Mouse (Mus musculus) forebrain, embryonic 13.5 days (tissue): ENCODE data around the gene Prlh. TPM values are rescaled to one million over a fixed set of nuclear protein-coding genes. Genes with fewer than 3 reads are reported as not detected.
A peak's percentile ranks its signal among the peaks of the same experiment; 100 is the strongest.

ENCODE experiments used
- ATAC-seq: fragments of 200-750 bp; cut with Nextera tagmentation; 2 replicates; pipeline ENCODE4 v1.8.0; 2017
- H3K27ac ChIP-seq: fragments of 300-500 bp; sonication (generic); 2 replicates; pipeline ENCODE4 v1.5.1; 2015; ENCODE audit warnings: inconsistent platforms, mild to moderate bottlenecking, moderate library complexity
- H3K27me3 ChIP-seq: fragments of 300-500 bp; sonication (generic); 2 replicates; pipeline ENCODE4 v1.6.1; 2015; ENCODE audit warnings: mild to moderate bottlenecking, inconsistent platforms
- H3K36me3 ChIP-seq: fragments of 300-500 bp; sonication (generic); 2 replicates; pipeline ENCODE4 v1.6.1; 2015; ENCODE audit warnings: mild to moderate bottlenecking, inconsistent platforms; ENCODE audit not compliant: poor library complexity, severe bottlenecking
- H3K4me1 ChIP-seq: fragments of 300-500 bp; sonication (generic); 2 replicates; pipeline ENCODE4 v1.6.1; 2015; ENCODE audit warnings: inconsistent platforms
- H3K4me2 ChIP-seq: fragments of 300-500 bp; sonication (generic); 2 replicates; pipeline ENCODE4 v1.6.1; 2015; ENCODE audit warnings: inconsistent platforms, mild to moderate bottlenecking, moderate library complexity
- H3K4me3 ChIP-seq: fragments of 300-500 bp; sonication (generic); 2 replicates; pipeline ENCODE4 v1.5.1; 2015; ENCODE audit warnings: mild to moderate bottlenecking, inconsistent platforms
- H3K9ac ChIP-seq: fragments of 300-500 bp; sonication (generic); 2 replicates; pipeline ENCODE4 v1.6.1; 2015; ENCODE audit warnings: mild to moderate bottlenecking, inconsistent platforms
- H3K9me3 ChIP-seq: fragments of 300-500 bp; sonication (generic); replicated peaks from 2 replicates; pipeline ENCODE4 v1.6.1; 2016; ENCODE audit warnings: inconsistent platforms
- WGBS: fragments of 180-500 bp; shearing (Covaris S2); methylation state at CpG from one replicate; pipeline ENCODE4 v1.1.7; 2015; 5-methylcytosine and 5-hydroxymethylcytosine counted together
- polyA plus RNA-seq: library from polyadenylated mRNA; unstranded; fragments of >200 nt; fragmentation: Nextera tagmentation; extraction: Ambion mirVana; gene quantifications from 2 replicates; pipeline ENCODE4 v1.2.1, GENCODE M21; 2015

Prlh gene
- polyA plus RNA-seq, result not detected in 2 replicates

DNA sequence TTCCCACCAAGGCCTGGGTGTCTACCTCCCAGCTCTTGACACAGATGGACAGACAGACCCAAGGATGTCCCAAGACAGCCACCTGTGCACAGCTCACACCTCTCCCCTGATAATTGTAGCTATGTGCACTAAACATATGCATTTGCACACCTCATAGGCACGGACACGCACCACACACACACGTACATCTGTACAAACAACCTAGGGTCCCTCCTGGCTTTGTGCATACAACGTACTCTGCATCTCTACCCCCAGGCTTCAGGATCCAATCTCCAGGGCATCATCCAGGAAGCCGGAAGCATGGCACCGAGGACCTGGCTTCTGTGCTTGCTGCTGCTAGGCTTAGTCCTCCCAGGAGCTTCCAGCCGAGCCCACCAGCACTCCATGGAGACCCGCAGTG lies at the start of gene Prlh:
Gene Prlh (plus strand): TSS at position 301 of the 400 bp plus-strand sequence.
- 81% methylated on average over 8 of the region's 8 CpGs for WGBS
- no peak for ATAC-seq
- H3K9me3 ChIP-seq, result no peaks in the 10 kb centered on the region
- no peak within 1 kb of the TSS for H3K27ac ChIP-seq
- no peak within 1 kb of the TSS for H3K9ac ChIP-seq
- no peaks in the 10 kb centered on the region for H3K27me3 ChIP-seq
- no peak within 1 kb of the TSS for H3K4me3 ChIP-seq
- H3K4me2 ChIP-seq, result no peak within 1 kb of the TSS
- no peaks in the 10 kb centered on the region for H3K36me3 ChIP-seq
- no peaks in the 10 kb centered on the region for H3K4me1 ChIP-seq

GRCm38 (mm10) chr1:90903211-90903945 lies 49.5 kb upstream of the Prlh start:
- Histone ChIP-seq H3K9me3 (no peaks in the 10 kb centered on the region), H3K27ac (no peak overlapping the region), H3K4me3 (no peak overlapping the region), H3K27me3 (no peaks in the 10 kb centered on the region), H3K4me2 (no peak overlapping the region), H3K9ac (no peak overlapping the region), H3K36me3 (no peaks in the 10 kb centered on the region), H3K4me1 (no peaks in the 10 kb centered on the region)
- 53% methylated on average over 3 of the region's 3 CpGs for WGBS
- ATAC-seq, result no peak

DNA sequence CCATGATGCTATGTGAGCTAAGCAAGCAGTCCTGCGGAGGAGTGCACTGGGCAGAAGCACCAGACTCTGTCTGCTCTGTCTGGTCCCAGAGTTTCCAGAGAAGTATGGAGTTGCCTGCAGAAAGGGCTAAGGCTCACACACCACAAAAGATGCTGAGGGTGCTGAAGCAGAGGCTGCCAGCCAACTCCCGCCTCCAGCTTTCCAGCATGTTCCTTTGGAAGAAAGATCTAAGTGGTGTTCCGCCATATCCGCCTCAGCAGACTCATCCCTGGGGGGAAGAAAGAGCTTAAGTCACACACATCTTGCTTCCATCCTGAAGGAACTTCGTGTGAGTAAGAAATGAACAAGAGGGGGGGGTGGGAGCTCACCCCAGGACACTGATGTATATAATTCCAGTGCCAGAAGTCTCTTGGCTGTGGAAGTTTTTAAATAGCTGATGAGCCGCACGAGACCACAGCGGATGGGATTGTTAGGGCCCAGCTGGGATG lies 48.9 kb upstream of the Prlh start:
- H3K4me2 ChIP-seq, result no peak overlapping the region
- no peak for ATAC-seq
- no peaks in the 10 kb centered on the region for H3K4me1 ChIP-seq
- no peaks in the 10 kb centered on the region for H3K27me3 ChIP-seq
- H3K36me3 ChIP-seq, result no peaks in the 10 kb centered on the region
- WGBS, result 71% methylated on average over 8 of the region's 8 CpGs
- H3K27ac ChIP-seq, result no peak overlapping the region
- H3K4me3 ChIP-seq, result no peak overlapping the region
- no peak overlapping the region for H3K9ac ChIP-seq
- no peaks in the 10 kb centered on the region for H3K9me3 ChIP-seq

GRCm38 (mm10) chr1:90904729-90905404 lies 48.0 kb upstream of the Prlh start:
- ATAC-seq, result no peak
- no peak overlapping the region for H3K9ac ChIP-seq

DNA sequence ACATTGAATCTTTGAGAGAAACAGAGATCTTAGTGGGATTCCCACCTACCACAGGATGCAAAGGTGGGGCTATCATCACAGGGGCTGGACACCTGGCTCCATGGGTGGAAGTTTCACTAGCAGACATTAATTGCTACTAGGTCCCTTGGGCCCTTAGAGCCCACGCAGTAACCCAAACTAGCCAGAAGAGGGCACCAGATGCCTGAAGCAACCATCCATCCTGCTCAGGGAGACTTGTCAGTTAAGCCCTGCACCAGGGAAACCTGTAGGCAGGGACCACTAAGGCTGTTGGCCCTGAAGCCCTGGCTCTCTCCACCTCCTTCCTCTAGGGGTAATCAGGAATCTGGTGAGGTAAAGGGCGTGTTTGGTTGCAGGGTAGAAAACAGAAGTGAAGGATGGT lies 46.6 kb upstream of the Prlh start:
- no peaks in the 10 kb centered on the region for H3K9me3 ChIP-seq
- WGBS, result 11% methylated on average over 2 of the region's 2 CpGs
- H3K4me3 ChIP-seq, result no peak overlapping the region
- no peaks in the 10 kb centered on the region for H3K4me1 ChIP-seq
- ATAC-seq, result no peak
- H3K9ac ChIP-seq, result no peak overlapping the region
- H3K27me3 ChIP-seq, result 0 out of 2 replicates have a peak, but pooled peaks cover 2% of the 10 kb centered on the region
- no peaks in the 10 kb centered on the region for H3K36me3 ChIP-seq
- H3K27ac ChIP-seq, result no peak overlapping the region
- no peak overlapping the region for H3K4me2 ChIP-seq

More at GRCm38 (mm10) chr1:90904729-90905404, 48.0 kb upstream of the Prlh start:
- H3K4me1 ChIP-seq, result no peaks in the 10 kb centered on the region
- no peaks in the 10 kb centered on the region for H3K36me3 ChIP-seq
- no peaks in the 10 kb centered on the region for H3K9me3 ChIP-seq
- WGBS, result 88% methylated on average over 7 of the region's 7 CpGs
- H3K27ac ChIP-seq, result no peak overlapping the region
- H3K27me3 ChIP-seq, result no peaks in the 10 kb centered on the region
- H3K4me3 ChIP-seq, result no peak overlapping the region
- H3K4me2 ChIP-seq, result no peak overlapping the region

- no peaks in the 10 kb centered on the region for H3K9me3 ChIP-seq
- no peak overlapping the region for H3K27ac ChIP-seq
- no peaks in the 10 kb centered on the region for H3K4me1 ChIP-seq
- no peak overlapping the region for H3K9ac ChIP-seq
- no peak for ATAC-seq
- H3K4me2 ChIP-seq, result no peak overlapping the region
- no peaks in the 10 kb centered on the region for H3K36me3 ChIP-seq
- H3K27me3 ChIP-seq, result peaks cover 2% of the 10 kb centered on the region; the same call in 1 of the 2 replicates
- H3K4me3 ChIP-seq, result no peak overlapping the region
These were observed 43.7 kb upstream of the Prlh start for GRCm38 (mm10) chr1:90909161-90909560.

DNA sequence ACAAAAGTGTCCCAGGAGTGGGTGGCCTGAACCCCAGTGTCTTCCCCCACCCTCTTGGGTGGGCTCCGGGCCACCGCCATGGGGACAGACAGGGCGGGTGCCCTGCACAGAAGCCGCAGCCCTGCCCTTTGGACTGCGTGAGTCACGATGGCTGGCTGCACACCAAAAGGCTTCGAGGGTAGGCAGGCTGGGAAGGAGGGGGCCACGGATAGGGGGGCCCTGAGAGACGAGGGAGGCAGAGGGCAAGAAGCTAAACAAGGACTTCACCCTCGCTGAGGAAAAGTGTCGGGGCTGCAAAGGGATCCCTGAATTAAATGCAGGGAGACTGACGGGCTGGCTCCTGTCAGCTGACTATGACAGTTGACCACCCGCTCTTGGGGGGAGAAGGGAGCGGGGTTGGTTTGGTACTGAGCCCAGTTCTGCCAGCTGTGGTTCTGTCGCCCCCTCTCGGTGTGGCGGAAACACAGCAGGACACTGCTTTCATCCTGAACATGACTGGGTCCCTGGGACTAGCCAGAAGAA lies 43.2 kb upstream of the Prlh start:
- 36% methylated on average over 17 of the region's 17 CpGs for WGBS
- H3K4me3 ChIP-seq, result no peak overlapping the region
- no peak overlapping the region for H3K9ac ChIP-seq
- no peaks in the 10 kb centered on the region for H3K36me3 ChIP-seq
- no peak for ATAC-seq
- H3K9me3 ChIP-seq, result no peaks in the 10 kb centered on the region
- H3K27ac ChIP-seq, result no peak overlapping the region
- H3K4me2 ChIP-seq, result no peak overlapping the region
- H3K4me1 ChIP-seq, result peaks cover under 1% of the 10 kb centered on the region; the same call in 1 of the 2 replicates
- peaks cover 8% of the 10 kb centered on the region for H3K27me3 ChIP-seq

- Histone ChIP-seq H3K27ac (no peak overlapping the region), H3K36me3 (no peaks in the 10 kb centered on the region), H3K4me3 (no peak overlapping the region), H3K27me3 (peaks cover 21% of the 10 kb centered on the region), H3K9me3 (no peaks in the 10 kb centered on the region), H3K4me1 (peaks cover 8% of the 10 kb centered on the region; the same call in 1 of the 2 replicates), H3K4me2 (no peak overlapping the region), H3K9ac (no peak overlapping the region)
- no peak for ATAC-seq
- WGBS, result 82% methylated on average over 6 of the region's 6 CpGs
These were observed 39.7 kb upstream of the Prlh start for GRCm38 (mm10) chr1:90913231-90913630.

GRCm38 (mm10) chr1:90914948-90915569 lies 37.8 kb upstream of the Prlh start, which contains the start of gene Mlph:
TSS of gene Mlph (plus strand) at chr1:90915085.
- Histone ChIP-seq H3K36me3 (no peaks in the 10 kb centered on the region), H3K9me3 (peaks cover 6% of the 10 kb centered on the region; the same call in 1 of the 2 replicates), H3K27me3 (peaks cover 21% of the 10 kb centered on the region), H3K27ac (no peak within 1 kb of the TSS), H3K4me1 (peaks cover 8% of the 10 kb centered on the region; the same call in 1 of the 2 replicates), H3K4me2 (peak within 1 kb of the TSS; percentile 51), H3K9ac (peak within 1 kb of the TSS; percentile 43; the same call in 1 of the 2 replicates), H3K4me3 (peak within 1 kb of the TSS; percentile 15; the same call in 1 of the 2 replicates)
- 6% methylated on average over 17 of the region's 18 CpGs for WGBS
- ATAC-seq, result no peak

- Histone ChIP-seq H3K27me3 (peaks cover 18% of the 10 kb centered on the region), H3K9me3 (peaks cover 6% of the 10 kb centered on the region; the same call in 1 of the 2 replicates), H3K4me1 (peaks cover 8% of the 10 kb centered on the region; the same call in 1 of the 2 replicates), H3K4me2 (no peak overlapping the region), H3K27ac (no peak overlapping the region), H3K36me3 (no peaks in the 10 kb centered on the region), H3K9ac (no peak overlapping the region), H3K4me3 (no peak overlapping the region)
- ATAC-seq, result no peak
- 53% methylated on average over 6 of the region's 6 CpGs for WGBS
These were observed 35.4 kb upstream of the Prlh start for GRCm38 (mm10) chr1:90917509-90917908.

DNA sequence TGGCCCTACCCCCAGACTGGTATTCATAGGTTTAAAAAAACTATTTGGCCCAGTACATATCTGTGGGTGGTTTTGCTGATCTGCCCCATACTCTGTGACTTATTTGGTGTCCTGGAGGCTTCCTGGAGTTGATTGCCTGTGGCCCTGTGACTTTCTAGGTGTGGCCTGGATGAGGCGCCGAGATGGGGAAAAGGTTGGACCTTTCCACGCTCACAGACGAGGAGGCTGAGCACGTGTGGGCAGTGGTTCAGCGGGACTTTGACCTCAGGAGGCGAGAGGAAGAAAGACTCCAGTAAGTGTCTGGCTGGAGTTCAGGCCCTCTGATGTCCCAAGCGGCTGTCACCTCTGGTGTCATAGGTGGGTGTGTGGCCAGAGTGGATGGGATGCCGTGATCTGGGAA lies 31.2 kb upstream of the Prlh start:
- H3K4me3 ChIP-seq, result no peak overlapping the region
- WGBS, result 93% methylated on average over 9 of the region's 9 CpGs
- no peaks in the 10 kb centered on the region for H3K36me3 ChIP-seq
- no peaks in the 10 kb centered on the region for H3K27me3 ChIP-seq
- H3K27ac ChIP-seq, result no peak overlapping the region
- H3K4me2 ChIP-seq, result no peak overlapping the region
- no peak for ATAC-seq
- no peak overlapping the region for H3K9ac ChIP-seq
- H3K9me3 ChIP-seq, result peaks cover 6% of the 10 kb centered on the region; the same call in 1 of the 2 replicates
- H3K4me1 ChIP-seq, result no peaks in the 10 kb centered on the region

DNA sequence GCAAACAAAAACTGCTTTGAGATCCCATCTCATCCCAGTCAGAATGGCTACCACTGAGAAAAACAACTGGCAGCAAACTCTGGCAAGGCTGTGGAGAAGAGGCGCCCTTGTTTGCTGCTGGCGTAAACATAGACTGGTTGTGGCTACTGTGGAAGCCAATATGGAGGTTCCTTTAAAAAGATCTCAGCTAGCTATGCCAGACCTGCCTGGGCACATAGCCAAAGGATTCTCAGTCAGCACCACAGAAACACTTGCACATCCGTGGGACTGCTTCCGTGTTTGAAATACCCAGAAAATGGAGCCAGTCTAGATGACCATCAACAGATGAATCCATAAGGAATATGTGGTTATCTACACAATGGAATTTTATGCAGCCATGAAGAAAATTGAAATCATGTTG lies 26.9 kb upstream of the Prlh start:
- Histone ChIP-seq H3K4me3 (no peak overlapping the region), H3K27ac (no peak overlapping the region), H3K9me3 (no peaks in the 10 kb centered on the region), H3K4me2 (no peak overlapping the region), H3K36me3 (no peaks in the 10 kb centered on the region), H3K4me1 (peaks cover 8% of the 10 kb centered on the region), H3K27me3 (peaks cover 11% of the 10 kb centered on the region), H3K9ac (no peak overlapping the region)
- 78% methylated on average over 4 of the region's 4 CpGs for WGBS
- ATAC-seq, result no peak
